Mouse (Mus musculus) MEL (cell line): ENCODE results near the gene Cgref1. TPM values are rescaled to one million over a fixed set of nuclear protein-coding genes. Genes with fewer than 3 reads are reported as not detected.

Experiments used
- DNase-seq: peaks from one replicate; pipeline ENCODE4 v3.0.0; 2011; ENCODE audit warnings: low read depth, low spot score
- H3K27ac ChIP-seq: 2 replicates; pipeline ENCODE4 v1.5.1; 2012; ENCODE audit warnings: low read depth, mild to moderate bottlenecking, control low read depth, low read length, moderate library complexity; ENCODE audit not compliant: control insufficient read depth
- H3K27me3 ChIP-seq, 2 experiments: fragments of 150-350 bp in 1 of 2; sonication (generic) in 1 of 2; 2 replicates each; pipeline ENCODE4 v1.6.1; 2012; ENCODE audit warnings: low read length in 2 of 2, mild to moderate bottlenecking in 2 of 2, improper control_type of control experiment in 1 of 2, moderate library complexity in 1 of 2; ENCODE audit not compliant: insufficient read depth in 2 of 2, control insufficient read depth in 1 of 2
- H3K36me3 ChIP-seq, 2 experiments: 2 replicates each; pipeline ENCODE4 v1.6.1; 2012 to 2014; ENCODE audit warnings: low read length in 2 of 2, improper control_type of control experiment in 1 of 2, inconsistent platforms in 1 of 2, mild to moderate bottlenecking in 1 of 2; ENCODE audit not compliant: insufficient read depth in 2 of 2, control insufficient read depth in 1 of 2
- H3K4me1 ChIP-seq, 2 experiments: fragments of 150-350 bp in 1 of 2; sonication (generic) in 1 of 2; 2 replicates each; pipeline ENCODE4 v1.6.1; 2012; ENCODE audit warnings: low read length in 2 of 2, improper control_type of control experiment in 1 of 2, mild to moderate bottlenecking in 1 of 2; ENCODE audit not compliant: insufficient read depth in 2 of 2, control insufficient read depth in 1 of 2
- H3K4me3 ChIP-seq, 2 experiments: fragments of 150-350 bp in 1 of 2; sonication (generic) in 1 of 2; 2 replicates each; pipeline ENCODE4 v1.5.1; 2012; ENCODE audit warnings: low read depth in 2 of 2, low read length in 2 of 2, mild to moderate bottlenecking in 2 of 2, moderate library complexity in 2 of 2, control low read depth in 1 of 2, improper control_type of control experiment in 1 of 2; ENCODE audit not compliant: control insufficient read depth in 1 of 2, insufficient read depth in 1 of 2
- H3K79me2 ChIP-seq: 2 replicates; pipeline ENCODE4 v1.6.1; 2012; ENCODE audit warnings: mild to moderate bottlenecking, low read length, moderate library complexity; ENCODE audit not compliant: control insufficient read depth, poor library complexity, insufficient read depth
- H3K9ac ChIP-seq: 2 replicates; pipeline ENCODE4 v1.6.1; 2012; ENCODE audit warnings: low read depth, mild to moderate bottlenecking, control low read depth, low read length, moderate library complexity; ENCODE audit not compliant: control insufficient read depth, poor library complexity, severe bottlenecking
- H3K9me3 ChIP-seq: fragments of 150-350 bp; sonication (generic); replicated peaks from 2 replicates; pipeline ENCODE4 v1.6.1; 2012; ENCODE audit warnings: mild to moderate bottlenecking, low read length, improper control_type of control experiment, moderate library complexity; ENCODE audit not compliant: insufficient read depth
- BHLHE40 ChIP-seq: IDR thresholded peaks from 2 replicates; pipeline ENCODE4 v1.6.1; 2012; ENCODE audit warnings: low read depth, mild to moderate bottlenecking, inconsistent platforms, low read length, improper control_type of control experiment, borderline replicate concordance
- CHD1 ChIP-seq: IDR thresholded peaks from 2 replicates; pipeline ENCODE4 v1.6.1; 2012; ENCODE audit warnings: low read depth, mild to moderate bottlenecking, inconsistent platforms, low read length, improper control_type of control experiment
- CTCF ChIP-seq, 3 experiments: IDR thresholded peaks in 2 of 3; conservative IDR thresholded peaks in 1 of 3; 2 replicates each; pipeline ENCODE4 v1.5.1; 2011 to 2012; ENCODE audit warnings: low read length in 3 of 3, low read depth in 2 of 3, mild to moderate bottlenecking in 2 of 3, improper control_type of control experiment in 1 of 3, inconsistent platforms in 1 of 3, mixed read lengths in 1 of 3, moderate library complexity in 1 of 3; ENCODE audit not compliant: control insufficient read depth in 1 of 3, insufficient read depth in 1 of 3, poor library complexity in 1 of 3, severe bottlenecking in 1 of 3
- E2F4 ChIP-seq: IDR thresholded peaks from 2 replicates; pipeline ENCODE4 v1.6.1; 2011; ENCODE audit warnings: low read depth, low read length, improper control_type of control experiment, borderline replicate concordance
- ELF1 ChIP-seq: IDR thresholded peaks from 2 replicates; pipeline ENCODE4 v1.6.1; 2014; ENCODE audit warnings: low read depth, mild to moderate bottlenecking, inconsistent platforms, low read length, improper control_type of control experiment, moderate library complexity
- EP300 ChIP-seq, 2 experiments: IDR thresholded peaks; 2 replicates each; pipeline ENCODE4 v1.6.1; 2011; ENCODE audit warnings: improper control_type of control experiment in 2 of 2, low read length in 2 of 2, low read depth in 1 of 2, mild to moderate bottlenecking in 1 of 2
- ETS1 ChIP-seq: IDR thresholded peaks from 2 replicates; pipeline ENCODE4 v1.6.1; 2012; ENCODE audit warnings: low read depth, mild to moderate bottlenecking, inconsistent platforms, low read length, improper control_type of control experiment, moderate library complexity
- GABPA ChIP-seq: IDR thresholded peaks from 2 replicates; pipeline ENCODE4 v1.6.1; 2012; ENCODE audit warnings: low read depth, mild to moderate bottlenecking, inconsistent platforms, low read length, improper control_type of control experiment, moderate library complexity
- GATA1 ChIP-seq: IDR thresholded peaks from 2 replicates; pipeline ENCODE4 v1.6.1; 2011; ENCODE audit warnings: low read depth, low read length, improper control_type of control experiment
- HCFC1 ChIP-seq: IDR thresholded peaks from 2 replicates; pipeline ENCODE4 v1.6.1; 2012; ENCODE audit warnings: low read depth, mild to moderate bottlenecking, inconsistent platforms, low read length, improper control_type of control experiment, moderate library complexity
- JUND ChIP-seq: IDR thresholded peaks from 2 replicates; pipeline ENCODE4 v1.6.1; 2011; ENCODE audit warnings: low read depth, mild to moderate bottlenecking, improper control_type of control experiment, low read length
- KAT2A ChIP-seq: conservative IDR thresholded peaks from 2 replicates; pipeline ENCODE4 v1.6.1; 2012; ENCODE audit warnings: low read depth, low read length, improper control_type of control experiment, inconsistent platforms
- MAFK ChIP-seq: IDR thresholded peaks from 2 replicates; pipeline ENCODE4 v1.6.1; 2011; ENCODE audit warnings: low read depth, mild to moderate bottlenecking, low read length, improper control_type of control experiment, borderline replicate concordance
- MAZ ChIP-seq: IDR thresholded peaks from 2 replicates; pipeline ENCODE4 v1.6.1; 2012; ENCODE audit warnings: low read depth, mild to moderate bottlenecking, inconsistent platforms, low read length, improper control_type of control experiment
- MEF2A ChIP-seq: IDR thresholded peaks from 2 replicates; pipeline ENCODE4 v1.6.1; 2014; ENCODE audit warnings: low read depth, mild to moderate bottlenecking, inconsistent platforms, low read length, improper control_type of control experiment; ENCODE audit not compliant: poor library complexity, insufficient replicate concordance, severe bottlenecking; ENCODE audit errors: extremely low read depth
- MYB ChIP-seq: IDR thresholded peaks from 2 replicates; pipeline ENCODE4 v1.6.1; 2011; ENCODE audit warnings: mild to moderate bottlenecking, low read depth, low read length, improper control_type of control experiment
- POLR2A ChIP-seq, 2 experiments: IDR thresholded peaks; 2 replicates each; pipeline ENCODE4 v1.6.1; 2011 to 2012; ENCODE audit warnings: low read length in 2 of 2, mild to moderate bottlenecking in 2 of 2, control low read depth in 1 of 2, improper control_type of control experiment in 1 of 2, low read depth in 1 of 2, moderate library complexity in 1 of 2; ENCODE audit not compliant: control insufficient read depth in 1 of 2, insufficient read depth in 1 of 2, poor library complexity in 1 of 2
- POLR2AphosphoS2 ChIP-seq: IDR thresholded peaks from 2 replicates; pipeline ENCODE4 v1.6.1; 2011; ENCODE audit warnings: low read length, improper control_type of control experiment
- POLR2AphosphoS5 ChIP-seq: IDR thresholded peaks from 2 replicates; pipeline ENCODE4 v1.6.1; 2012; ENCODE audit warnings: low read depth, borderline replicate concordance, mild to moderate bottlenecking, inconsistent platforms, low read length, moderate library complexity, mixed read lengths
- SIN3A ChIP-seq: IDR thresholded peaks from 2 replicates; pipeline ENCODE4 v1.6.1; 2012; ENCODE audit warnings: low read length, improper control_type of control experiment, inconsistent platforms
- SMC3 ChIP-seq: IDR thresholded peaks from 2 replicates; pipeline ENCODE4 v1.6.1; 2011; ENCODE audit warnings: low read depth, low read length, improper control_type of control experiment
- TAL1 ChIP-seq: IDR thresholded peaks from 2 replicates; pipeline ENCODE4 v1.6.1; 2012; ENCODE audit warnings: mild to moderate bottlenecking, inconsistent platforms, low read length, moderate library complexity, mixed read lengths
- TBP ChIP-seq: IDR thresholded peaks from 2 replicates; pipeline ENCODE4 v1.8.0; 2011; ENCODE audit warnings: low read depth, low read length, improper control_type of control experiment
- TCF12 ChIP-seq: IDR thresholded peaks from 2 replicates; pipeline ENCODE4 v1.6.1; 2014; ENCODE audit warnings: low read depth, mild to moderate bottlenecking, inconsistent platforms, low read length, improper control_type of control experiment, moderate library complexity
- UBTF ChIP-seq: IDR thresholded peaks from 2 replicates; pipeline ENCODE4 v1.6.1; 2012; ENCODE audit warnings: low read depth, mild to moderate bottlenecking, inconsistent platforms, low read length, improper control_type of control experiment, moderate library complexity, borderline replicate concordance; ENCODE audit not compliant: insufficient read depth
- USF1 ChIP-seq: IDR thresholded peaks from 2 replicates; pipeline ENCODE4 v1.6.1; 2014; ENCODE audit warnings: low read depth, mild to moderate bottlenecking, inconsistent platforms, low read length, improper control_type of control experiment, moderate library complexity
- USF2 ChIP-seq, 2 experiments: IDR thresholded peaks; 2 replicates each; pipeline ENCODE4 v1.6.1; 2011 to 2012; ENCODE audit warnings: improper control_type of control experiment in 2 of 2, low read length in 2 of 2, borderline replicate concordance in 1 of 2, inconsistent platforms in 1 of 2, low read depth in 1 of 2, mild to moderate bottlenecking in 1 of 2; ENCODE audit not compliant: insufficient read depth in 1 of 2
- ZKSCAN1 ChIP-seq: IDR thresholded peaks from 2 replicates; pipeline ENCODE4 v1.6.1; 2012; ENCODE audit warnings: low read depth, mild to moderate bottlenecking, inconsistent platforms, low read length, improper control_type of control experiment, moderate library complexity
- ZMIZ1 ChIP-seq: IDR thresholded peaks from 2 replicates; pipeline ENCODE4 v1.6.1; 2012; ENCODE audit warnings: low read depth, mild to moderate bottlenecking, inconsistent platforms, low read length, improper control_type of control experiment, moderate library complexity
- ZNF384 ChIP-seq: IDR thresholded peaks from 2 replicates; pipeline ENCODE4 v1.6.1; 2012; ENCODE audit warnings: low read depth, mild to moderate bottlenecking, inconsistent platforms, low read length, improper control_type of control experiment
- polyA plus RNA-seq, 2 experiments: library from polyadenylated mRNA; stranded (reverse) in 1 of 2; unstranded in 1 of 2; fragments of >175 nt in 1 of 2; fragments of >200 nt in 1 of 2; gene quantifications; 2 replicates each; pipeline versions ENCODE4 v1.2.1 to v1.2.4; 2012; ENCODE audit warnings: low replicate concordance in 2 of 2, low read depth in 1 of 2; ENCODE audit not compliant: insufficient read length in 2 of 2, insufficient read depth in 1 of 2, missing spikeins in 1 of 2
- total RNA-seq: library from RNA; depleted of rRNA; stranded (reverse); fragments of 300-350 nt; gene quantifications from 2 replicates; pipeline ENCODE4 v1.2.3, GENCODE M21; 2012

Cgref1 gene
- total and polyA plus RNA-seq, 3 experiments, result 1.4 TPM; not detected in 2

DNA sequence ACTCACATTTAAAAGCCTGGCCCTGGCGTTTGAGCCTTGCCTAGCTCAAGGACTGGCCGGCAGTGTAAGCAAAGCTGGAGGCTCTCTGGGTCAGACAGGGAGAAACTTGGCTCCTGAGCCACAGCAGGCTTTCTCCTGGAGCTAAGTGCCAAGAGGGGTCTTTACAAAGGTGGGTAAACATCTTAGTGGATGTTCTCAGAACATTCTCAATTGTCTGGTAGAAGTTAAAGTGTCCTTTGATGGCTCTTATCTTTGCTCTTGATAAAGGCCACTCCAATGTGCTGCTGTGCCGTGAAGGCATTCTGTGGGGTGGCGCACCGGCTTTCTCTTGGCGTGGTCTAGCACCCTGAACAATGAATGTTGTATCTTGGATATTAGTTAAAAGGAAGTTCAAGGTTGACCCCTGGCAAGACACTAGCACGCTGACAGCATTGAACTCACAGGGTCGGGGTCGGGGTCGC, 22.8 kb downstream of the Cgref1 start (continued):
- TF ChIP-seq MEF2A, result no peak
- no peak for TF ChIP-seq ZMIZ1
- TF ChIP-seq POLR2AphosphoS2, result no peak
- TF ChIP-seq ETS1, result no peak
- no peak; a peak in 1 of 6 replicates for TF ChIP-seq CTCF (IDR thresholded peaks at IDR 0.05 in 2 of 3, conservative IDR thresholded peaks at IDR 0.05 in 1 of 3; ENCODE audit: control insufficient read depth in 1 of 3, insufficient read depth in 1 of 3, low read depth in 2 of 3, low read length in 3 of 3, poor library complexity in 1 of 3, severe bottlenecking in 1 of 3)
- no peak for TF ChIP-seq E2F4
- no peak; the same call in 1 of the 2 replicates for TF ChIP-seq TBP
- no peak for TF ChIP-seq ZNF384
- no peak for TF ChIP-seq UBTF
- TF ChIP-seq USF2 (IDR thresholded peaks at IDR 0.05; ENCODE audit: borderline replicate concordance in 1 of 2, insufficient read depth in 1 of 2, low read depth in 1 of 2, low read length in 2 of 2), result no peak
- TF ChIP-seq SIN3A, result no peak
- peak in 1 of 2 experiments; percentile 25; a peak in 1 of 4 replicates for TF ChIP-seq POLR2A (IDR thresholded peaks at IDR 0.05; ENCODE audit: control insufficient read depth in 1 of 2, insufficient read depth in 1 of 2, low read depth in 1 of 2, low read length in 2 of 2, poor library complexity in 1 of 2)
- TF ChIP-seq ELF1, result 0 out of 2 replicates have a peak, but pooled peaks have one; percentile 4
- TF ChIP-seq CHD1, result no peak
- no peak for TF ChIP-seq JUND
- no peak for TF ChIP-seq GABPA
- TF ChIP-seq USF1, result no peak
- TF ChIP-seq GATA1, result peak; percentile 76
- TF ChIP-seq POLR2AphosphoS5, result no peak
- TF ChIP-seq TAL1, result no peak

DNA sequence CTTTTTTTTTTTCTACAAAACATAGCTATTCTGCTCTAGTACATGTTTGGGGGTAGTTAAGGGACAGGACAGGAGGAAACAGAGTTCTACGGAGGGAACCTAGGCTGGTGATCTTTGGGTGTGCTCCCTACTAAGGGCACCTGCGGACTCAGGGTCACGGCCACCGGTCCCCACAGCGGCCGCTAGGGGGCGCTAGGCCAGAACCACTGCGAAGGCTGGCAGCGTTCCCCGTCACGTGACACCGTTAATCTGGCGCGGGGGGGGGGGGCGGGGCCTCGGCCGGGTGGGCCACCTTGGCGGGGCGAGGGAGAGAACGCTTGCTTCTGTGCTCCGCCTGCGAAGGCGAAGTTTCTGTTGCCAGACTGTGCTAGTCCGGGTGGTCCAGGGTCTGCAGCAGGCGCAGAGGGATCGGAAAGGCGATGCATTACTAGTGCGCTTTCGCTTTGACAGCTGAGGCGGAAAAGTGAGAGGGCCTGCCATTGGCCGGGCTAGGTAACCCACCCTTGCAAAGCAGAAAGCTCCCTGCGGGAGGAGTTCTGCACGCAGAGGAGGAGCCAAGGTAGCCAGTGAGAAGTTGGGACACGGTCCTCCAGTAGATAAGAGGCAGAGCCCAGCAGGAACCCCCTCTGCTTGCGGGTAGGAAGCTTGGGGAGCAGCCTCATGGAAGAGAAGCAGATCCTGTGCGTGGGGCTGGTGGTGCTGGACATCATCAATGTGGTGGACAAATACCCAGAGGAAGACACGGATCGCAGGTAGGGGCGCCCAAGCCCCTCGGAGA, 23.9 kb downstream of the Cgref1 start, which contains the start of gene Khk:
Gene Khk, plus strand, starts transcription at position 176 of the 778 bp plus-strand sequence.
- peak; percentile 99 for DNase-seq
- Histone ChIP-seq H3K9ac (peak within 1 kb of the TSS; percentile 69), H3K27me3 (no peaks in the 10 kb centered on the region), H3K27ac (peak within 1 kb of the TSS; percentile 81), H3K9me3 (no peaks in the 10 kb centered on the region), H3K36me3 (peaks cover 0 to 6% of the 10 kb centered on the region in 2 experiments; a peak in 2 of 4 replicates), H3K4me3 (peak within 1 kb of the TSS; percentile 74 to 89), H3K4me1 (peaks cover 7 to 15% of the 10 kb centered on the region in 2 experiments), H3K79me2 (peaks cover 14% of the 10 kb centered on the region)
- TF ChIP-seq KAT2A (peak; percentile 54; the same call in 1 of the 2 replicates), BHLHE40 (peak; percentile 90), ZKSCAN1 (peak; percentile 92), CHD1 (peak; percentile 96; the same call in 1 of the 2 replicates), USF2 (IDR thresholded peaks at IDR 0.05; ENCODE audit: borderline replicate concordance in 1 of 2, insufficient read depth in 1 of 2, low read depth in 1 of 2, low read length in 2 of 2) (peak; percentile 75 to 92), MAFK (no peak), TBP (peak; percentile 96), HCFC1 (peak; percentile 73), USF1 (peak; percentile 99), TCF12 (peak; percentile 64), ETS1 (peak; percentile 61; the same call in 1 of the 2 replicates), MYB (no peak), ZNF384 (peak; percentile 67), JUND (0 out of 2 replicates have a peak, but pooled peaks have one; percentile 54), SMC3 (peak; percentile 49), MAZ (peak; percentile 92), POLR2AphosphoS2 (peak; percentile 83), CTCF (IDR thresholded peaks at IDR 0.05 in 2 of 3, conservative IDR thresholded peaks at IDR 0.05 in 1 of 3; ENCODE audit: control insufficient read depth in 1 of 3, insufficient read depth in 1 of 3, low read depth in 2 of 3, low read length in 3 of 3, poor library complexity in 1 of 3, severe bottlenecking in 1 of 3) (peak; percentile 81 to 99 (median 89)), GATA1 (peak; percentile 80), EP300 (IDR thresholded peaks at IDR 0.05; ENCODE audit: low read depth in 1 of 2, low read length in 2 of 2) (peak; percentile 31 to 48; a peak in 2 of 4 replicates)
